Mouse (Mus musculus) MEL (cell line): ENCODE results near the gene Gm20708. TPM values are rescaled to one million over a fixed set of nuclear protein-coding genes. Genes with fewer than 3 reads are reported as not detected.
A peak's percentile ranks its signal among the peaks of the same experiment; 100 is the strongest.
"Not testable (repeated sequence)": the region's sequence is repeated elsewhere in the genome, so short reads cannot be mapped to it uniquely, and the experiment has no call there.

Experiments
- DNase-seq: peaks from one replicate; pipeline ENCODE4 v3.0.0; 2011; ENCODE audit warnings: low read depth, low spot score
- H3K27ac ChIP-seq: 2 replicates; pipeline ENCODE4 v1.5.1; 2012; ENCODE audit warnings: low read depth, mild to moderate bottlenecking, control low read depth, low read length, moderate library complexity; ENCODE audit not compliant: control insufficient read depth
- H3K27me3 ChIP-seq, 2 experiments: fragments of 150-350 bp in 1 of 2; sonication (generic) in 1 of 2; 2 replicates each; pipeline ENCODE4 v1.6.1; 2012; ENCODE audit warnings: low read length in 2 of 2, mild to moderate bottlenecking in 2 of 2, improper control_type of control experiment in 1 of 2, moderate library complexity in 1 of 2; ENCODE audit not compliant: insufficient read depth in 2 of 2, control insufficient read depth in 1 of 2
- H3K36me3 ChIP-seq, 2 experiments: 2 replicates each; pipeline ENCODE4 v1.6.1; 2012 to 2014; ENCODE audit warnings: low read length in 2 of 2, improper control_type of control experiment in 1 of 2, inconsistent platforms in 1 of 2, mild to moderate bottlenecking in 1 of 2; ENCODE audit not compliant: insufficient read depth in 2 of 2, control insufficient read depth in 1 of 2
- H3K4me1 ChIP-seq, 2 experiments: fragments of 150-350 bp in 1 of 2; sonication (generic) in 1 of 2; 2 replicates each; pipeline ENCODE4 v1.6.1; 2012; ENCODE audit warnings: low read length in 2 of 2, improper control_type of control experiment in 1 of 2, mild to moderate bottlenecking in 1 of 2; ENCODE audit not compliant: insufficient read depth in 2 of 2, control insufficient read depth in 1 of 2
- H3K4me3 ChIP-seq, 2 experiments: fragments of 150-350 bp in 1 of 2; sonication (generic) in 1 of 2; 2 replicates each; pipeline ENCODE4 v1.5.1; 2012; ENCODE audit warnings: low read depth in 2 of 2, low read length in 2 of 2, mild to moderate bottlenecking in 2 of 2, moderate library complexity in 2 of 2, control low read depth in 1 of 2, improper control_type of control experiment in 1 of 2; ENCODE audit not compliant: control insufficient read depth in 1 of 2, insufficient read depth in 1 of 2
- H3K79me2 ChIP-seq: 2 replicates; pipeline ENCODE4 v1.6.1; 2012; ENCODE audit warnings: mild to moderate bottlenecking, low read length, moderate library complexity; ENCODE audit not compliant: control insufficient read depth, poor library complexity, insufficient read depth
- H3K9ac ChIP-seq: 2 replicates; pipeline ENCODE4 v1.6.1; 2012; ENCODE audit warnings: low read depth, mild to moderate bottlenecking, control low read depth, low read length, moderate library complexity; ENCODE audit not compliant: control insufficient read depth, poor library complexity, severe bottlenecking
- H3K9me3 ChIP-seq: fragments of 150-350 bp; sonication (generic); replicated peaks from 2 replicates; pipeline ENCODE4 v1.6.1; 2012; ENCODE audit warnings: mild to moderate bottlenecking, low read length, improper control_type of control experiment, moderate library complexity; ENCODE audit not compliant: insufficient read depth
- CHD1 ChIP-seq: IDR thresholded peaks from 2 replicates; pipeline ENCODE4 v1.6.1; 2012; ENCODE audit warnings: low read depth, mild to moderate bottlenecking, inconsistent platforms, low read length, improper control_type of control experiment
- CTCF ChIP-seq, 3 experiments: IDR thresholded peaks in 2 of 3; conservative IDR thresholded peaks in 1 of 3; 2 replicates each; pipeline ENCODE4 v1.5.1; 2011 to 2012; ENCODE audit warnings: low read length in 3 of 3, low read depth in 2 of 3, mild to moderate bottlenecking in 2 of 3, improper control_type of control experiment in 1 of 3, inconsistent platforms in 1 of 3, mixed read lengths in 1 of 3, moderate library complexity in 1 of 3; ENCODE audit not compliant: control insufficient read depth in 1 of 3, insufficient read depth in 1 of 3, poor library complexity in 1 of 3, severe bottlenecking in 1 of 3
- E2F4 ChIP-seq: IDR thresholded peaks from 2 replicates; pipeline ENCODE4 v1.6.1; 2011; ENCODE audit warnings: low read depth, low read length, improper control_type of control experiment, borderline replicate concordance
- GABPA ChIP-seq: IDR thresholded peaks from 2 replicates; pipeline ENCODE4 v1.6.1; 2012; ENCODE audit warnings: low read depth, mild to moderate bottlenecking, inconsistent platforms, low read length, improper control_type of control experiment, moderate library complexity
- HCFC1 ChIP-seq: IDR thresholded peaks from 2 replicates; pipeline ENCODE4 v1.6.1; 2012; ENCODE audit warnings: low read depth, mild to moderate bottlenecking, inconsistent platforms, low read length, improper control_type of control experiment, moderate library complexity
- MAX ChIP-seq: IDR thresholded peaks from 2 replicates; pipeline ENCODE4 v1.6.1; 2011; ENCODE audit warnings: low read length, improper control_type of control experiment
- MEF2A ChIP-seq: IDR thresholded peaks from 2 replicates; pipeline ENCODE4 v1.6.1; 2014; ENCODE audit warnings: low read depth, mild to moderate bottlenecking, inconsistent platforms, low read length, improper control_type of control experiment; ENCODE audit not compliant: poor library complexity, insufficient replicate concordance, severe bottlenecking; ENCODE audit errors: extremely low read depth
- MXI1 ChIP-seq: IDR thresholded peaks from 2 replicates; pipeline ENCODE4 v1.6.1; 2011; ENCODE audit warnings: mild to moderate bottlenecking, low read depth, low read length, improper control_type of control experiment
- MYB ChIP-seq: IDR thresholded peaks from 2 replicates; pipeline ENCODE4 v1.6.1; 2011; ENCODE audit warnings: mild to moderate bottlenecking, low read depth, low read length, improper control_type of control experiment
- MYC ChIP-seq: IDR thresholded peaks from 2 replicates; pipeline ENCODE4 v1.6.1; 2011; ENCODE audit warnings: low read depth, mild to moderate bottlenecking, low read length, improper control_type of control experiment, moderate library complexity
- NELFE ChIP-seq: IDR thresholded peaks from 2 replicates; pipeline ENCODE4 v1.6.1; 2011; ENCODE audit warnings: low read depth, low read length, improper control_type of control experiment
- NRF1 ChIP-seq: IDR thresholded peaks from 2 replicates; pipeline ENCODE4 v1.6.1; 2014; ENCODE audit warnings: low read depth, mild to moderate bottlenecking, inconsistent platforms, low read length, improper control_type of control experiment, moderate library complexity; ENCODE audit not compliant: poor library complexity, insufficient read depth, severe bottlenecking
- POLR2AphosphoS2 ChIP-seq: IDR thresholded peaks from 2 replicates; pipeline ENCODE4 v1.6.1; 2011; ENCODE audit warnings: low read length, improper control_type of control experiment
- RAD21 ChIP-seq: IDR thresholded peaks from 2 replicates; pipeline ENCODE4 v1.6.1; 2011; ENCODE audit warnings: mild to moderate bottlenecking, low read depth, low read length, improper control_type of control experiment
- SIN3A ChIP-seq: IDR thresholded peaks from 2 replicates; pipeline ENCODE4 v1.6.1; 2012; ENCODE audit warnings: low read length, improper control_type of control experiment, inconsistent platforms
- SMC3 ChIP-seq: IDR thresholded peaks from 2 replicates; pipeline ENCODE4 v1.6.1; 2011; ENCODE audit warnings: low read depth, low read length, improper control_type of control experiment
- ZC3H11A ChIP-seq: IDR thresholded peaks from 2 replicates; pipeline ENCODE4 v1.6.1; 2012; ENCODE audit warnings: low read depth, mild to moderate bottlenecking, inconsistent platforms, low read length, improper control_type of control experiment
- polyA plus RNA-seq, 2 experiments: library from polyadenylated mRNA; stranded (reverse) in 1 of 2; unstranded in 1 of 2; fragments of >175 nt in 1 of 2; fragments of >200 nt in 1 of 2; gene quantifications; 2 replicates each; pipeline versions ENCODE4 v1.2.1 to v1.2.4; 2012; ENCODE audit warnings: low replicate concordance in 2 of 2, low read depth in 1 of 2; ENCODE audit not compliant: insufficient read length in 2 of 2, insufficient read depth in 1 of 2, missing spikeins in 1 of 2
- total RNA-seq: library from RNA; depleted of rRNA; stranded (reverse); fragments of 300-350 nt; gene quantifications from 2 replicates; pipeline ENCODE4 v1.2.3, GENCODE M21; 2012

The Gm20708 gene
- total and polyA plus RNA-seq, 3 experiments: 0.70 to 0.85 TPM; not detected in 1

- Histone ChIP-seq H3K36me3 (no peaks in the 10 kb centered on the region), H3K4me1 (peaks cover 3 to 9% of the 10 kb centered on the region in 2 experiments; a peak in 2 of 4 replicates), H3K27ac (no peak overlapping the region), H3K79me2 (peaks cover 27% of the 10 kb centered on the region), H3K9me3 (no peaks in the 10 kb centered on the region), H3K9ac (no peak overlapping the region; the same call in 1 of the 2 replicates), H3K4me3 (peak overlapping the region in 1 of 2 experiments; percentile 31; a peak in 1 of 4 replicates), H3K27me3 (no peaks in the 10 kb centered on the region)
- no peak for TF ChIP-seq MAX
- TF ChIP-seq SIN3A: 0 out of 2 replicates have a peak, but pooled peaks have one; percentile 9
- TF ChIP-seq NELFE: 0 out of 2 replicates have a peak, but pooled peaks have one; percentile 16
- no peak for TF ChIP-seq MEF2A
- no peak for TF ChIP-seq CTCF (IDR thresholded peaks at IDR 0.05 in 2 of 3, conservative IDR thresholded peaks at IDR 0.05 in 1 of 3; ENCODE audit: control insufficient read depth in 1 of 3, insufficient read depth in 1 of 3, low read depth in 2 of 3, low read length in 3 of 3, poor library complexity in 1 of 3, severe bottlenecking in 1 of 3)
- no peak for TF ChIP-seq POLR2AphosphoS2
- DNase-seq: no peak
Observed at GRCm38 (mm10) chr11:117783683-117784309, 25.7 kb upstream of the Gm20708 start.

GRCm38 (mm10) chr11:117786294-117786693 is 23.2 kb upstream of the Gm20708 start:
- no peak overlapping the region for H3K9ac ChIP-seq
- H3K4me1 ChIP-seq: peaks cover 0 to 4% of the 10 kb centered on the region in 2 experiments; a peak in 1 of 4 replicates
- TF ChIP-seq CHD1 (no peak), HCFC1 (no peak), RAD21 (peak; percentile 53), CTCF (IDR thresholded peaks at IDR 0.05 in 2 of 3, conservative IDR thresholded peaks at IDR 0.05 in 1 of 3; ENCODE audit: control insufficient read depth in 1 of 3, insufficient read depth in 1 of 3, low read depth in 2 of 3, low read length in 3 of 3, poor library complexity in 1 of 3, severe bottlenecking in 1 of 3) (peak; percentile 65 to 78 (median 78)), NRF1 (no peak), MYC (no peak), SMC3 (peak; percentile 68), GABPA (no peak), MYB (no peak), ZC3H11A (peak; percentile 30; the same call in 1 of the 2 replicates), E2F4 (no peak), MXI1 (no peak)
- TF ChIP-seq, all 39 proteins: peak for 4
- Histone ChIP-seq H3K79me2 (peaks cover 12% of the 10 kb centered on the region; the same call in 1 of the 2 replicates), H3K27ac (no peak overlapping the region), H3K27me3 (no peaks in the 10 kb centered on the region), H3K9me3 (no peaks in the 10 kb centered on the region), H3K36me3 (no peaks in the 10 kb centered on the region), H3K4me3 (no peak overlapping the region)
- peak; percentile 82 for DNase-seq

DNA sequence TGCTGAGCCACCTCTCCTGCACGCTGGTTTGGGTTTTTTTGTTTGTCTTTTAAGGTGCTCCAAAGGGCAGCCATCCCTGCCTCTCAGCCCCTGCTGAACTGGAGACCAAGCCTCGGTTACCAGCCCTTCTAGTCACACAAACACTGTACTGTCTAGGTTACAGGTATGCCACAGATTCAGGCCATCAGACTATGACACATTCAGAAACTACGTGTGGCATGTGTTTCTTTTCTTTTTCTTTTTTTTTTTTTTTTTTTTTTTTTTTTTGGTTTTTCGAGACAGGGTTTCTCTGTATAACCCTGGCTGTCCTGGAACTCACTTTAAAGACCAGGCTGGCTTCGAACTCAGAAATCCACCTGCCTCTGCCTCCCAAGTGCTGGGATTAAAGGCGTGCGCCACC is 21.0 kb upstream of the Gm20708 start:
- not testable (repeated sequence) for H3K4me1 ChIP-seq, H3K27me3 ChIP-seq, H3K79me2 ChIP-seq, H3K4me3 ChIP-seq, DNase-seq, H3K9me3 ChIP-seq, H3K27ac ChIP-seq, H3K36me3 ChIP-seq, H3K9ac ChIP-seq
